Mouse (Mus musculus) liver, embryonic 15.5 days (tissue): ENCODE data around the gene Klb. TPM values are rescaled to one million over a fixed set of nuclear protein-coding genes. Genes with fewer than 3 reads are reported as not detected.

Source experiments
- ATAC-seq: fragments of 200-750 bp; cut with Nextera tagmentation; 2 replicates; pipeline ENCODE4 v1.8.0; 2017; ENCODE audit warnings: moderate number of reproducible peaks, mild to moderate bottlenecking, moderate library complexity; ENCODE audit not compliant: insufficient read depth
- H3K27ac ChIP-seq: fragments of 300-500 bp; sonication (generic); replicated peaks from 2 replicates; pipeline ENCODE4 v1.5.1; 2015; ENCODE audit warnings: mild to moderate bottlenecking, inconsistent platforms
- H3K27me3 ChIP-seq: fragments of 300-500 bp; sonication (generic); 2 replicates; pipeline ENCODE4 v1.6.1; 2015; ENCODE audit warnings: mild to moderate bottlenecking, inconsistent platforms
- H3K36me3 ChIP-seq: fragments of 300-500 bp; sonication (generic); replicated peaks from 2 replicates; pipeline ENCODE4 v1.6.1; 2015; ENCODE audit warnings: moderate library complexity, mild to moderate bottlenecking, inconsistent platforms
- H3K4me1 ChIP-seq: fragments of 300-500 bp; sonication (generic); replicated peaks from 2 replicates; pipeline ENCODE4 v1.6.1; 2015; ENCODE audit warnings: inconsistent platforms
- H3K4me2 ChIP-seq: fragments of 300-500 bp; sonication (generic); 2 replicates; pipeline ENCODE4 v1.6.1; 2015; ENCODE audit warnings: moderate library complexity, mild to moderate bottlenecking, inconsistent platforms
- H3K4me3 ChIP-seq: fragments of 300-500 bp; sonication (generic); replicated peaks from 2 replicates; pipeline ENCODE4 v1.5.1; 2015; ENCODE audit warnings: mild to moderate bottlenecking, inconsistent platforms
- H3K9ac ChIP-seq: fragments of 300-500 bp; sonication (generic); 2 replicates; pipeline ENCODE4 v1.6.1; 2015; ENCODE audit warnings: moderate library complexity, mild to moderate bottlenecking, inconsistent platforms
- H3K9me3 ChIP-seq: fragments of 300-500 bp; sonication (generic); replicated peaks from 2 replicates; pipeline ENCODE4 v1.6.1; 2016; ENCODE audit warnings: inconsistent platforms
- WGBS: fragments of 180-500 bp; shearing (Covaris S2); methylation state at CpG from one replicate; pipeline ENCODE4 v1.1.7; 2015; ENCODE audit warnings: mixed read lengths; ENCODE audit not compliant: insufficient replicate concordance; 5-methylcytosine and 5-hydroxymethylcytosine counted together
- polyA plus RNA-seq: library from polyadenylated mRNA; unstranded; fragments of >200 nt; fragmentation: Nextera tagmentation; extraction: Ambion mirVana; gene quantifications from 2 replicates; pipeline ENCODE4 v1.2.1, GENCODE M21; 2015

Klb gene
- polyA plus RNA-seq, 1 experiment from 2014 or later = 12.1 TPM

DNA sequence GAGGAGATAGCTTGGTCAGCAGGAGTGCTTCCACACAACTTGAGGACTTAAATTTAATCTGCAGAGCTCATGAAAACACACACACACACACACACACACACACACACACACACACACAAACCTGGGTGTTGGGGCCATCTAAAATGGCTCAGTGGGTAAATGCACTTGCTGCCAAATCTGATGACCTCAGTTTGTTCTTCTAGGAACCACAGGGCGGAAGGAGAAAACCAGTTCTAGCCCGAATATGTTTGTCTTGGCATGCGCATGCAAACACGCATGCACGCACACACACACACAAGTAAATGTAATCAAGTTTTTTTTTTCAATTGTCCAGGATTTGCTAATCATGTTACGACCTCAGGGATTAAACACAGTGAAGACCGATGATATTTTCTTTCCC, 23.4 kb downstream of the Klb start:
- H3K36me3 ChIP-seq = 0 out of 2 replicates have a peak, but pooled peaks cover 4% of the 10 kb centered on the region
- WGBS = 80% methylated on average over 7 of the region's 7 CpGs
- ATAC-seq = no peak

DNA sequence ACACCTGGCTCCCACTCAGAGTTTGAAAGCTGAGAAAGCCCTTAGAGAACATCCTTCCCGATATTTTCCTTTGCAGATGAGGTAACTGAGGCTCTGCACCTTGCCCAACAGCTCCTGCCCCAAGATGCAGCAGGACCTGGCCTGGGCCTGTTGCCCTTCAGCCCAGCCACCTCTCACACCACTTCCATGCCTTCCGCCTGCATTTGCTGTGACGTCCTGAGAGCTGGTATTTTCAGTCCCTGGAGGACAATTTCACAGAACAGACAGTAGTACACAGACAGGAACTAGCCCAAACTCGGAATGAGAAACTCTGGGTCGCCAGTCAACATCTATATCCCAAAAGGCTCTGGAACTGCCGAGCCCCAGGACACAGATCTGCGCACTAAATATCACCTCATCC, 26.6 kb downstream of the Klb start:
- ATAC-seq = no peak
- 0 out of 2 replicates have a peak, but pooled peaks cover 4% of the 10 kb centered on the region for H3K36me3 ChIP-seq
- no peak overlapping the region for H3K4me3 ChIP-seq
- H3K4me1 ChIP-seq = no peaks in the 10 kb centered on the region
- H3K9ac ChIP-seq = no peak overlapping the region
- WGBS = 73% methylated on average over 7 of the region's 7 CpGs
- no peaks in the 10 kb centered on the region for H3K27me3 ChIP-seq
- H3K27ac ChIP-seq = no peak overlapping the region
- no peaks in the 10 kb centered on the region for H3K9me3 ChIP-seq
- no peak overlapping the region for H3K4me2 ChIP-seq

More for the DNA sequence above, 23.4 kb downstream of the Klb start:
- H3K4me1 ChIP-seq = peaks cover 3% of the 10 kb centered on the region; the same call in 1 of the 2 replicates
- H3K4me3 ChIP-seq = no peak overlapping the region
- H3K9me3 ChIP-seq = no peaks in the 10 kb centered on the region
- H3K27me3 ChIP-seq = no peaks in the 10 kb centered on the region
- no peak overlapping the region for H3K27ac ChIP-seq
- H3K4me2 ChIP-seq = no peak overlapping the region
- H3K9ac ChIP-seq = no peak overlapping the region

DNA sequence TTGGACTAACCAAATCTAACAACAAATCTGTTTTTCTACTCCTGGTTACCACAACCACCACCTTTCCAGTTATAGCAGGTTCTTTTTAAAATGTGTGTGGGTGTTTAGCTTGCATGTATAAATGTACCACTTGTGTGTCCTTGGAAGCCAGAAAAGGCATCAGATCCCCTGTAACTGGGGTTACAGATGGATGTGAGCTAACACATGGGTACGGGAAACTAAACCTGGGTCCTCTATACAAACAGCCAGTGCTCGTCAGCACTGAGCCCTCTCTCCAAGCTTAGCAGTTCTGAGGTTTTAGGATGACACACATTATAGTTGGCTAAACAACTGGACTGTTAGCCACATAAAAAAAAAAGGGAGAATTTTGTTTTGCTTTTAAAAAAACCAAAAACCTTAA, 37.6 kb downstream of the Klb start:
- no peak overlapping the region for H3K4me2 ChIP-seq
- no peak overlapping the region for H3K4me3 ChIP-seq
- no peak overlapping the region for H3K9ac ChIP-seq
- no peak overlapping the region for H3K27ac ChIP-seq
- WGBS = 62% methylated on average over 2 of the region's 2 CpGs
- H3K4me1 ChIP-seq = peaks cover 27% of the 10 kb centered on the region
- H3K9me3 ChIP-seq = no peaks in the 10 kb centered on the region
- no peak for ATAC-seq
- peaks cover 41% of the 10 kb centered on the region for H3K36me3 ChIP-seq
- H3K27me3 ChIP-seq = no peaks in the 10 kb centered on the region

DNA sequence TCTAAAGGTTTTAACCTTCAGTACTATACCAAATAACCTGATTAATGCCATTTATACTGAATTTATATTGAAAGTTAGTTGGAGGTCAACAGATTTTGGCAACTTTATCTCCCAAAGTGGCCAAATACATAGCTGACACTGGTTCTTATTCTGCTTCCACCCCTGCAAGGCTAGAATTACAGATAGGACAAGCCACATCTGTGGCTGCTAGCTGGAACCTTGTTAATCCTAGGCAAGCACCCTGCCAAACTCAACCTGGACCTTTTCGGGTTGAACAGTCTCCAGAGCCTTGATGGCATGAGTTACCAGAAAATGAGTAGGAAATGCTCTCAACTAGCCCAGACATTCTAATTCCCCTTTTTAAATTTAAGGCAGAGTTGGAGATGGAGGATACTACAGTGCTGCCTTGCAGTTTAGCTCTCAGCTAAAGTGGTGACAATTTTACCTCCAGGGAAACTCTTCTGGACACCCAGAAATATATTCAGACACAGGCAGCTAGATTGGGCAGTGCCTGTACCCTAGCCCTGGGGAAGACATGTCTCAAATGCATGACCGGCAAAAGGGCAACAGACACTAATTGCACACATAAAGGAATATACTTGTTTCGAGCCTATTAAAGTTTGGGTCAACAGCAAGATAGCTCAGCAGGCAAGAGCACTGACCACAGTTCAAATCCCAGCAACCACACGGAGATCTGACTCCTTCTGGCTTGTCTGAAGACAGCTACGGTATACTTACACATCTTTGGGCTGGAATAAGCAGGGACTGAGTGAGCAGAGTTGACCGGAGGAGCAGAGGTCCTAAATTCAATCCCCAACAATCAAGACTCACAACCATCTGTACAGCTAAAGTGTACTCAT, 39.1 kb downstream of the Klb start:
- ATAC-seq = no peak
- Histone ChIP-seq H3K4me1 (peaks cover 30% of the 10 kb centered on the region), H3K9ac (no peak overlapping the region), H3K36me3 (peaks cover 38% of the 10 kb centered on the region), H3K9me3 (no peaks in the 10 kb centered on the region), H3K4me2 (no peak overlapping the region), H3K4me3 (no peak overlapping the region), H3K27me3 (no peaks in the 10 kb centered on the region), H3K27ac (no peak overlapping the region)
- 65% methylated on average over 6 of the region's 6 CpGs for WGBS

DNA sequence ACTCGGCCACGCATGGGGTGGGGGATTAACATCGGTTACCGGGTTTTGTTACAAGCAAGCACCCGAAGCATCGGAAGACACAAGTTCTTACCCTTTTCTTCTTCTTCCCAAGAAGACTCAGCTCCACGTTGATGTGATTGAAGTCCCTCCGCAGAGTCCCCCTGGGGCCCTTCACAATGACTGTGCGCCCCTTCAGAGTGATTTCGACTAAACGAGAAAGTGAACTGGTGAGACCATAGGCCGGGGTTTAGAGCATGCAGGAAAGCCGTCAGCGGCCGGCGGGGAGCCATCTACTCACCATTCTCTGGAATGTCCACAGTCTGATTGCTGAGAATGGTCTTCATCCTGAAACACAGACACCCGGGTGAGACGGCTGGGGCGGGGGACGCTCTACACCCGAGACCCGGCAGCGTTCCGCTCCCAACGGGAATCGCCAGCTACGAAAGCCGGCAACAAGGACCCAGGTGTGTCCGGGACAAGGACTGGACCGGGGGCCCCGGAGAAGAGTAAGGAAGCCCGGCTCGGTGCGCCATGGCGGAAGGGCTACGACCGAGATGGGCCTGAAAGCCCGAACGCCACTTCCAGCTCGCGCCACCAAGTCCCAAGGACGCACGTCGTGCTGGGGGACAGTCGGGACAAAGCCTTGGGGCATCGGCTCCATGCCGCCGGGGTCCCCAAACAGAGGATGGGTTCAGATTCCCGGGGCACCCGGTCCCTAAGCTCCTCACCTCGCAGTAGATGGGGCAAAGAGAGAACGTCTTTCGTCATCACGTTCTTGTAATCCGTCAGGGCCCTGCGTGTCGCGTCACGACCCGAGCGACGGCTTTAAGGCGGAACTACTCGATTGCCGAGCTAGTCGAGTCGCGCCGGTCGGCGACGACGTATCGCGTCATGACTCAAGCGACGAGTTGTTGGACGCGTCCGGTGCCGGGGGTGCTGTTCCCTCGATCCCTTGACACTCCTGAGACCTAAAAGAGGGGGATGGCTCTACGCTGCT, 42.8 kb downstream of the Klb start, which contains the start of the genes Rpl9 and Lias:
TSS of gene Rpl9 (minus strand) at position 797 of the 997 bp plus-strand sequence.
TSS of gene Lias (plus strand) at position 850 of the 997 bp plus-strand sequence.
- peak within 1 kb of the TSS; percentile 95 for H3K9ac ChIP-seq
- H3K9me3 ChIP-seq = no peaks in the 10 kb centered on the region
- peaks cover 30% of the 10 kb centered on the region for H3K4me1 ChIP-seq
- H3K27ac ChIP-seq = peak within 1 kb of the TSS; percentile 77
- peak; percentile 94 for ATAC-seq
- peak within 1 kb of the TSS; percentile 94 for H3K4me3 ChIP-seq
- peak within 1 kb of the TSS; percentile 80 for H3K4me2 ChIP-seq
- H3K27me3 ChIP-seq = no peaks in the 10 kb centered on the region
- WGBS = under 1% methylated on average over 83 of the region's 83 CpGs
- H3K36me3 ChIP-seq = peaks cover 53% of the 10 kb centered on the region

DNA sequence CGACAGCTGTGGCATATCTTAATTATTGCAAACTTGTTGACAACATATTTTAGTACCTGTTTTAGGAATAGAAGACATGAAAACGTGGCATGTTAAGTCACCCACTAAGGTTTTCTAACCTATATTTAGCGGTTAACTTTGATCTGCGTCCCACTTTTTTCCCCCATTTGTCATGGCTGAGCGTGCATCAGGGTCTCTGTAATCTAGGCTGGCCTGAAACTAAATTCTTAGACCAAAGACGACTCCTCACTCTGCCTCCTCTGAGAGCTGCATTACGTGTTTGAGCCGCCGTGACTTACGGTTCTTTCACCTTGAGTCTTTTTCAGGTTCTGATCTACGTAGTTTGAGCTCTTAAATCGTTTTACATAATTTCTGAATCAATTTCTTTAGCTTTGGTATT, 43.6 kb downstream of the Klb start:
- peaks cover 61% of the 10 kb centered on the region for H3K36me3 ChIP-seq
- H3K4me1 ChIP-seq = peaks cover 26% of the 10 kb centered on the region
- peak; percentile 38; the same call in 1 of the 2 replicates for ATAC-seq
- H3K9me3 ChIP-seq = no peaks in the 10 kb centered on the region
- H3K4me3 ChIP-seq = peak overlapping the region; percentile 94
- H3K4me2 ChIP-seq = peak overlapping the region; percentile 80
- no peaks in the 10 kb centered on the region for H3K27me3 ChIP-seq
- 2% methylated on average over 12 of the region's 12 CpGs for WGBS
- H3K9ac ChIP-seq = peak overlapping the region; percentile 77
- peak overlapping the region; percentile 75 for H3K27ac ChIP-seq

DNA sequence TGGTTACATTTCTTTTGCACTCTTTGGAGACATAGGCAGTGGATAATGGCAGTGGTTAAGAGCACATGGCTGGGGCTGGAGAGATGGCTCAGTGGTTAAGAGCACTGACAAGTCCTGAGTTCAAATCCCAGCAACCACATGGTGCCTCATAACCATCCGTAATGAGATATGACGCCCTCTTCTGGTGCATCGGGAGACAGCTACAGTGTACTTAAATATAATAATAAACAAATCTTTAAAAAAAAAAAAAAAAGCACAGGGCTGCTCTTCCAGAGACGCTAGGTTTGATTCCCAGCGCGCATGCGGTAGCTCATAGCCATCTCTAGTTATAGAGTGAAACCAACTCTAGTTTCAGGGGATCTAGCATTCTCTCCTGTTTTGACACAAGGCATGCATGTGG, 46.3 kb downstream of the Klb start:
- Histone ChIP-seq H3K27ac (no peak overlapping the region), H3K9ac (no peak overlapping the region), H3K36me3 (peaks cover 61% of the 10 kb centered on the region), H3K4me1 (peaks cover 11% of the 10 kb centered on the region), H3K9me3 (no peaks in the 10 kb centered on the region), H3K27me3 (no peaks in the 10 kb centered on the region), H3K4me3 (no peak overlapping the region), H3K4me2 (no peak overlapping the region)
- no peak for ATAC-seq
- 82% methylated on average over 7 of the region's 7 CpGs for WGBS

DNA sequence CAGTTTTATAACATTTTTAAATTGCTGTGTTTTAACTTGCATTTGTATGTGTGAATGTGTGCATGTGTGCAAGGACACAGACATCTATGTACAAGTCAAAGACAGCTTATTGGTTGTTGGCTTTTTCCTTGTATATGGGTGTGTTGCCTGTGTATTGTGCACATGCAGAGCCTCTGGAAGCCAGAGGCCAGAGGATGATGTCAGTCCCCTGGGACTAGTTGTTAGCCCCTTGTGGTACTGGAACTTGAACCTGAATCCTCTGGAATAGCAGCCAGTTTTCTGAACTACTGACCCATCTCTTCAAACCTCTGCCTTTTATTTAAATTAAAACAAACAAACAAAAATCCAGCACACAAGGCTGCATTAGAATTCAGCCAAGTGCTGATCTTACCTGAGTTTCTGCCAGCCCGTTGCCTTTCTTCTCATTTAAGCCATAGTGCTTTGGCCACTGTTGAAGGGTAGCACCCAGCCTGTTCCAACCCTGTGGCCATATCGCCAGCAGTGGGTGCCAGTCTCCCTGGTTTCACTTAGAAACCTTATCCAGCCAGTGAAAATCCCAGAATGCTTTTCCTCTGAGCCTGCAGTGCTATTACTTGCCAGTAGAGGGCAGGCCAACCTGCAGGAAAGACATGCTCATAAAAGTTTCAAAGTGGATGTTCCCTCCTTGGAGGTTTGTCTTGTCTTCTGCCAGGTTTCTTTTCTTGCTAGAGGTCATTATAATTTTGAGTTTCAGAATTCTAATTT, 53.3 kb downstream of the Klb start:
- Histone ChIP-seq H3K36me3 (peaks cover 87% of the 10 kb centered on the region), H3K9ac (no peak overlapping the region), H3K4me3 (no peak overlapping the region), H3K27ac (no peak overlapping the region), H3K4me2 (no peak overlapping the region), H3K27me3 (no peaks in the 10 kb centered on the region), H3K4me1 (peaks cover 4% of the 10 kb centered on the region), H3K9me3 (no peaks in the 10 kb centered on the region)
- WGBS = 22% methylated on average over 2 of the region's 2 CpGs
- peak; percentile 44; the same call in 1 of the 2 replicates for ATAC-seq

DNA sequence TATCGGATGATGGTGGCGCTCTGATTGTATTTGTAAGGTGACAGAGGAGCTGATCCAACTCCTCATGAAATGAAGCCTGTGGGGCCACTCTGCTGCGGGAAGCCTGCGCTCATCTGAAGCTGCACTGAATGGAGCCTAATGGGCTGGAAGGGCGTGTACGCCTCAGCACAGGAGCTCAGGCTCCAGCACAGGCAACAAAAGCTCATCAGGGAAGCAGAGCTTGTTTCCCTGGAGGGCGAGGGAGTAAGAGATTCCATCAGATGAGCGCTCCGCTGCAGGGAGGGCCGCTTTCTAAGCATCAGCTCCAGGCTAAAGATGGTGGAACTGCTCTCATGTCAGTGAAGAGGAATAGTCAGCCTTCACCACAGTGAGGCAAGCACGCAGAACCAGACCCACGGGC, 59.9 kb downstream of the Klb start:
- Histone ChIP-seq H3K9me3 (no peaks in the 10 kb centered on the region), H3K9ac (no peak overlapping the region), H3K36me3 (peaks cover 71% of the 10 kb centered on the region), H3K27ac (no peak overlapping the region), H3K4me3 (no peak overlapping the region), H3K27me3 (no peaks in the 10 kb centered on the region), H3K4me2 (no peak overlapping the region), H3K4me1 (no peaks in the 10 kb centered on the region)
- 85% methylated on average over 12 of the region's 12 CpGs for WGBS
- no peak for ATAC-seq

DNA sequence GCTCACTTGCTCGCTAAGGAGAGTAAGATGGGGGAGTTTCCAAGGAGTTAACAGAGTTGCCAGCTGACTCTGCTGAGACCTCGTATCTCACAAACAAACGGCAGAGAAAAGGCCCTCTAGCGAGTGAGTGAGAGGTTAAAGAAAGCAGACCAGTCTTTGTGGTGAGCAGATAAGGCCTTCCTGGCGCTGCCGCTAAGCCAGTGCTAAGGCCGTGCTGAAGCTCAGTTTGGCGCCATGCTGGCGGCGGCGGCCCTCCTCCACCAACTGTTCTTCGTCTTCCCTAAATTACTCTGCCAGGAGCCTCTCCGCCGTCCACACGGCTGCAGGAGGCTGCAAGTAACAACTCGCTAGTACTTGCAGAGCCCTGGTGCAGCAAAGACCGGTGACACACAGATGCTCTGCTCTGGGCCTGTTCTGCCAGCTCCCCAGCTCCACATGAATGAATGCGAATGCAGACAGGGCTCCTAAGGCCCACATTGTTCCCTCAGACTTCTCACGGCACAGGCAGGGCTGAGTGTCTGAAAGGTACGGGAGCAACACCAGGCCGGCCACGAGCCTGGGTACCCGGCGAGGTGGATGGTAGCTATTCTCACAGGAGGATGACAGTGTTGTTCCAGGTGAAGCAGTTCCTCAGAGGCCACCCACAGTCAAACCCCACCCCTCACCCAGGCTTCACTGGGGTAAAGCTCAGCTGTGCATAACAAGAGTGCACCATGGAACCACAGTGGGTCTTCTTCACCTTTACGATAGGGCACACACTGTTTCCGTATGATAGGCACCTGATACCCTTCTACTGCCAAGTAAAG, 67.7 kb downstream of the Klb start:
- peak overlapping the region; percentile 32; the same call in 1 of the 2 replicates for H3K4me3 ChIP-seq
- peak overlapping the region; percentile 68 for H3K4me2 ChIP-seq
- peak; percentile 95 for ATAC-seq
- peak overlapping the region; percentile 84 for H3K27ac ChIP-seq
- peaks cover 37% of the 10 kb centered on the region for H3K4me1 ChIP-seq
- peak overlapping the region; percentile 50 for H3K9ac ChIP-seq
- H3K9me3 ChIP-seq = no peaks in the 10 kb centered on the region
- WGBS = 28% methylated on average over 26 of the region's 26 CpGs
- H3K27me3 ChIP-seq = no peaks in the 10 kb centered on the region
- peaks cover 10% of the 10 kb centered on the region for H3K36me3 ChIP-seq
